Mouse (Mus musculus) lung, postnatal 0 days (tissue): ENCODE data around the gene Tpst1.

ENCODE experiments used
- CTCF ChIP-seq: IDR thresholded peaks from 2 replicates; pipeline ENCODE4 v1.5.1; 2016; ENCODE audit warnings: antibody characterized with exemption, mild to moderate bottlenecking
- EP300 ChIP-seq: IDR thresholded peaks from 2 replicates; pipeline ENCODE4 v1.6.1; 2016; ENCODE audit warnings: antibody characterized with exemption, mild to moderate bottlenecking, control low read depth

DNA sequence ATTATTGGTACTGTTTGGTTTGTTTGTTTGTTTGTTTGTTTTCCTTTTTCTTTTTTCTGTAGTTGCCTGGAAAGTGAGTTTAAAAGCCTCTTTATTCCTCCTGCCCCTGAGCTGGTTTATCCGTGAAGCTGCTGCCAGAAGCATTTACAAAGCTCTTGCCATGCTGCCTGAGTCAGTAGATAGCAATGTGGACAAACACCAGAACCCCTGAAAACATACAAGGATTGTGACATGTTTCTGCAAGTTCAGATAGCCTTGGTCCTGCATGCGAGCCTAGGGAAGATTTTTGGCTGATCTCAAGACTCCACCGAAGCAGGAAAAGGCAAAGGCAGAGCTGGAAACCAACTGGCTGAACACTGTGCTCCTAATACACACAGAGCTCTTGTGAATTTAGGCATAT is 36.2 kb downstream of the Tpst1 start:
- no peak for TF ChIP-seq CTCF
- no peak for TF ChIP-seq EP300
